Mouse (Mus musculus) liver, postnatal 0 days (tissue): ENCODE results near the gene Acadvl. TPM values are rescaled to one million over a fixed set of nuclear protein-coding genes. Genes with fewer than 3 reads are reported as not detected.

Experiments used
- ATAC-seq: fragments of 200-750 bp; cut with Nextera tagmentation; 2 replicates; pipeline ENCODE4 v1.8.0; 2017; ENCODE audit warnings: mild to moderate bottlenecking, moderate library complexity
- DNase-seq: peaks from one replicate; pipeline ENCODE4 v3.0.0-alpha.2; 2016
- H3K27ac ChIP-seq: fragments of 300-500 bp; sonication (generic); 2 replicates; pipeline ENCODE4 v1.5.1; 2014; ENCODE audit warnings: antibody characterized with exemption, moderate library complexity, mild to moderate bottlenecking, low read depth
- H3K27me3 ChIP-seq: fragments of 300-500 bp; sonication (generic); 2 replicates; pipeline ENCODE4 v1.6.1; 2014; ENCODE audit warnings: low read length, control low read depth, mixed read lengths; ENCODE audit not compliant: insufficient read depth
- H3K36me3 ChIP-seq: fragments of 300-500 bp; sonication (generic); replicated peaks from 2 replicates; pipeline ENCODE4 v1.6.1; 2014; ENCODE audit warnings: mild to moderate bottlenecking, control low read depth, low read length, moderate library complexity, mixed read lengths; ENCODE audit not compliant: insufficient read depth
- H3K4me1 ChIP-seq: fragments of 300-500 bp; sonication (generic); 2 replicates; pipeline ENCODE4 v1.6.1; 2014; ENCODE audit warnings: antibody characterized with exemption, mild to moderate bottlenecking, control low read depth; ENCODE audit not compliant: insufficient read depth
- H3K4me2 ChIP-seq: fragments of 300-500 bp; sonication (generic); 2 replicates; pipeline ENCODE4 v1.6.1; 2014; ENCODE audit warnings: low read depth, mild to moderate bottlenecking, low read length, moderate library complexity, mixed read lengths
- H3K4me3 ChIP-seq: fragments of 300-500 bp; sonication (generic); 2 replicates; pipeline ENCODE4 v1.5.1; 2014; ENCODE audit warnings: low read depth, low read length
- H3K9ac ChIP-seq: fragments of 300-500 bp; sonication (generic); replicated peaks from 2 replicates; pipeline ENCODE4 v1.6.1; 2014; ENCODE audit warnings: mild to moderate bottlenecking, moderate library complexity
- H3K9me3 ChIP-seq: fragments of 300-500 bp; sonication (generic); 2 replicates; pipeline ENCODE4 v1.6.1; 2016; ENCODE audit warnings: mild to moderate bottlenecking, control low read depth, low read length, mixed read lengths
- CTCF ChIP-seq: sonication (generic); IDR thresholded peaks from 2 replicates; pipeline ENCODE4 v1.5.1; 2016; ENCODE audit warnings: antibody characterized with exemption, low read depth
- EP300 ChIP-seq: IDR thresholded peaks from 2 replicates; pipeline ENCODE4 v1.6.1; 2016; ENCODE audit warnings: antibody characterized with exemption, low read depth, mild to moderate bottlenecking
- WGBS: fragments of 180-500 bp; shearing (Covaris S2); extraction: QIAGEN DNeasy Blood & Tissue Kit; methylation state at CpG from one replicate; pipeline ENCODE4 v1.1.7; 2014; ENCODE audit not compliant: insufficient replicate concordance; 5-methylcytosine and 5-hydroxymethylcytosine counted together
- polyA plus RNA-seq: library from polyadenylated mRNA; unstranded; fragments of >200 nt; fragmentation: Nextera tagmentation; extraction: Ambion mirVana; gene quantifications from 2 replicates; pipeline ENCODE4 v1.2.1, GENCODE M21; 2015

Gene Acadvl
- polyA plus RNA-seq, 1 experiment from 2014 or later, result 367 TPM

DNA sequence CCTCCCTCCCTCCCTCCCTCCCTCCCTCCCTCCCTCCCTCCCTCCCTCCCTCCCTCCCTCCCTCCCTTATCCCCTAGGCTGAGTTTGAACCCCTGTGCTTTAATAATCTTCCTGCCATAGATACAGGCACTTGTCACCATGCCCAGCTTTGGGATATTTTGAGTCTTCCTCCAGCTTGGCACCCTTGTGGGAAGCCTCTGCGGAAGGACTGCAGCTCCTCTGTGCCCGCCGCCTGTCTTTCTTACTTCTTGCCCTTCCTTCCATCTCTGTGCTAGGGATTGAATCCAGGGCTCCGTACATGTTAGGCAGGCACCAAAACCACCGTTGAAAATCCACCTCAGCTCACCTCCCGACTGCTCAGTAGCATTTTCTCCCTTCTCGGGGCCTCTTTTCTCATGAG is 25.0 kb upstream of the Acadvl start:
- no peaks in the 10 kb centered on the region for H3K27me3 ChIP-seq
- WGBS, result 64% methylated on average over 7 of the region's 7 CpGs
- H3K36me3 ChIP-seq, result no peaks in the 10 kb centered on the region
- ATAC-seq, result no peak
- no peak overlapping the region for H3K4me2 ChIP-seq
- DNase-seq, result no peak
- no peak overlapping the region for H3K4me3 ChIP-seq
- TF ChIP-seq CTCF (no peak), EP300 (no peak)
- no peak overlapping the region for H3K27ac ChIP-seq
- no peaks in the 10 kb centered on the region for H3K9me3 ChIP-seq
- H3K4me1 ChIP-seq, result no peaks in the 10 kb centered on the region
- H3K9ac ChIP-seq, result no peak overlapping the region

DNA sequence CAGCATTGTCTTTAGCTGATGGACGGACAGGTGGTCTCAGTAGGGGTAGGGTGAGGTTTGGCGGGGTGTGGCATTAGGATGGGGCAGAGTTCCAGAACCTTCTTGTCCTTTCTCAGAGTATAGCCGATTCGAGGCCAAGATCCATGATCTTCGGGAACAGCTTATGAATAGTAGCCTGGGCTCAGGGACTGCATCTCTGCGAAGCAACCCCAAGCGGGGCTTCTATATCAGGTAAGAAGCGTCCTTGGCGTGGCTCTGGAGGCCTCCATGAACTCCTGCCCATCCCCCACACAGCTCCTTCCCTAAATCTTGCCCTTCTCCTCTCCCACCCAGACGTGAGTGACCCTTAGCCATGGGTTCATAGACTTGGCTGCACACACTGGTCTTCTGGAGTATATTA is 24.4 kb upstream of the Acadvl start:
- no peak for ATAC-seq
- H3K9me3 ChIP-seq, result no peaks in the 10 kb centered on the region
- no peak overlapping the region for H3K4me3 ChIP-seq
- 86% methylated on average over 10 of the region's 10 CpGs for WGBS
- no peaks in the 10 kb centered on the region for H3K36me3 ChIP-seq
- no peak for TF ChIP-seq EP300
- no peak for TF ChIP-seq CTCF
- H3K27me3 ChIP-seq, result no peaks in the 10 kb centered on the region
- no peak overlapping the region for H3K9ac ChIP-seq
- H3K4me2 ChIP-seq, result no peak overlapping the region
- no peak for DNase-seq
- H3K4me1 ChIP-seq, result no peaks in the 10 kb centered on the region
- no peak overlapping the region for H3K27ac ChIP-seq

GRCm38 (mm10) chr11:70038174-70038573 is 23.0 kb upstream of the Acadvl start:
- no peak overlapping the region for H3K9ac ChIP-seq
- no peaks in the 10 kb centered on the region for H3K27me3 ChIP-seq
- ATAC-seq (no peak), DNase-seq (no peak)
- H3K4me2 ChIP-seq, result no peak overlapping the region
- no peaks in the 10 kb centered on the region for H3K9me3 ChIP-seq
- no peaks in the 10 kb centered on the region for H3K36me3 ChIP-seq
- H3K4me1 ChIP-seq, result no peaks in the 10 kb centered on the region
- no peak overlapping the region for H3K4me3 ChIP-seq
- 48% methylated on average over 7 of the region's 7 CpGs for WGBS
- TF ChIP-seq CTCF (no peak), EP300 (no peak)
- H3K27ac ChIP-seq, result no peak overlapping the region

DNA sequence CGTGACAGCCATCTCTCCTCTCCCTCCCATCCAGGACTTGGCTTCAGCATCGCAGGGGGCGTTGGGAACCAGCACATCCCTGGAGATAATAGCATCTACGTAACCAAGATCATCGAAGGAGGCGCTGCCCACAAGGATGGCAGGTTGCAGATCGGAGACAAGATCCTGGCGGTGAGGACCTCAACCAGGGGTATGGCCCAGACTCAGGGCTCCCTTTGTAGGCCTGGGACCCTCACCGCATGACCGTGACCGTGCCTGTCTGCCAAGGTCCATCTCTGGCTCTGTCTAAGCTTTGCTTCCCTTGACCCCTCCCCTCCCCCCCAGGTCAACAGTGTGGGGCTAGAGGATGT is 16.1 kb upstream of the Acadvl start:
- WGBS, result 91% methylated on average over 11 of the region's 11 CpGs

GRCm38 (mm10) chr11:70030651-70031320 is 15.6 kb upstream of the Acadvl start:
- TF ChIP-seq EP300, result no peak
- no peak for TF ChIP-seq CTCF
- peaks cover 7% of the 10 kb centered on the region for H3K4me1 ChIP-seq
- WGBS, result 88% methylated on average over 28 of the region's 28 CpGs
- no peak overlapping the region for H3K4me2 ChIP-seq
- H3K27me3 ChIP-seq, result no peaks in the 10 kb centered on the region
- no peak overlapping the region for H3K27ac ChIP-seq
- H3K36me3 ChIP-seq, result no peaks in the 10 kb centered on the region
- H3K9me3 ChIP-seq, result no peaks in the 10 kb centered on the region
- ATAC-seq (no peak), DNase-seq (no peak)
- H3K4me3 ChIP-seq, result no peak overlapping the region
- H3K9ac ChIP-seq, result no peak overlapping the region

More for the DNA sequence above, 16.1 kb upstream of the Acadvl start:
- Histone ChIP-seq H3K4me3 (no peak overlapping the region), H3K4me1 (peaks cover 7% of the 10 kb centered on the region), H3K4me2 (no peak overlapping the region), H3K36me3 (no peaks in the 10 kb centered on the region), H3K27ac (no peak overlapping the region), H3K9me3 (no peaks in the 10 kb centered on the region), H3K9ac (no peak overlapping the region), H3K27me3 (no peaks in the 10 kb centered on the region)
- no peak for DNase-seq
- TF ChIP-seq CTCF (no peak), EP300 (no peak)
- ATAC-seq, result no peak

DNA sequence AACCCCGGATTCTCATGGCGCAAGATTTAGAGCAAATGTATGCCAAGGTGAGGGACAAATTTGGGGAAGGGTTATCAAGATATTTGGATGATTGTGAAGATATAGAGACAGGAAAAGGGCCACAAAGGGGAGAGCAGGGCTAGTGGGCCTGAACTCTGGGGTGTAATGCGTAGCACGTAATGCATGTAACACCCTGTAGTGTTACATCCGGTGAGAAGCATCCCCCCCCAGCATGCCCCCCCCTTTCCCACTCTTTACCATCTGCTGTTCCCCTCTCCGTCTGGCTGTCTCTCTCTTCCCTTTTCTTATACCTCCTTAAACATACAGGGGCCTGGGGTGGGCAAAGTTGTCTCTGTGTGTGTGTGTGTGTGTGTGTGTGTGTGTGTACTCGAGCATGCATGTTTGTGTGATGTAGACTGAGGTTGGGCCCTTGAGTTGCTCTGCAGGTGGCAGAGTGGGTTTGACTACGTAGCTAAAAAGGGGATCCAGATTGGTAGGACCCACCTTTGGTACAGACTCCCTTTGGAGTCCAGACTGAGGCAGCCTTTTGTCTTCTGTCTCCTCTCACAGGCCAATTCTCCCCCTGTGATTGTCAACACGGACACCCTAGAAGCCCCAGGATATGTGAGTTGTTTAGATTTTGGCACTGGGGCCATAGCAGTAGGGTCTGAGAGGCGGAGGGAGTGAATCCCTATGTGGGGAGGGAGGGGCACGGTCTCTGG is 14.8 kb upstream of the Acadvl start:
- H3K4me3 ChIP-seq, result no peak overlapping the region
- H3K4me1 ChIP-seq, result peaks cover 7% of the 10 kb centered on the region
- no peak for ATAC-seq
- no peak overlapping the region for H3K27ac ChIP-seq
- TF ChIP-seq CTCF (no peak), EP300 (no peak)
- no peaks in the 10 kb centered on the region for H3K27me3 ChIP-seq
- H3K9ac ChIP-seq, result no peak overlapping the region
- H3K9me3 ChIP-seq, result no peaks in the 10 kb centered on the region
- WGBS, result 53% methylated on average over 10 of the region's 11 CpGs
- H3K4me2 ChIP-seq, result no peak overlapping the region; the same call in 1 of the 2 replicates
- DNase-seq, result no peak
- H3K36me3 ChIP-seq, result no peaks in the 10 kb centered on the region
